Mouse (Mus musculus) CH12.LX (cell line): ENCODE data around the gene Pheta1. TPM values are rescaled to one million over a fixed set of nuclear protein-coding genes. Genes with fewer than 3 reads are reported as not detected.

Source experiments
- DNase-seq: peaks from one replicate; pipeline ENCODE4 v3.0.0-alpha.2; 2013; ENCODE audit errors: extremely low read depth
- H3K27ac ChIP-seq: 2 replicates; pipeline ENCODE4 v1.5.1; 2012; ENCODE audit warnings: low read depth, mild to moderate bottlenecking, control low read depth, moderate library complexity; ENCODE audit not compliant: insufficient read depth
- H3K27me3 ChIP-seq: replicated peaks from 2 replicates; pipeline ENCODE3; 2012; ENCODE audit warnings: inconsistent platforms
- H3K36me3 ChIP-seq, 2 experiments: replicated peaks in 1 of 2; 2 replicates each; pipeline versions ENCODE3 to v1.6.1; 2012; ENCODE audit warnings: inconsistent platforms in 1 of 2, low read length in 1 of 2, mild to moderate bottlenecking in 1 of 2, mixed read lengths in 1 of 2, moderate library complexity in 1 of 2; ENCODE audit not compliant: control insufficient read depth in 1 of 2, insufficient read depth in 1 of 2
- H3K4me1 ChIP-seq, 2 experiments: 2 replicates each; pipeline ENCODE4 v1.6.1; 2012; ENCODE audit warnings: inconsistent platforms in 1 of 2, moderate library complexity in 1 of 2; ENCODE audit not compliant: insufficient read depth in 2 of 2, control insufficient read depth in 1 of 2
- H3K4me2 ChIP-seq: 2 replicates; pipeline ENCODE4 v1.6.1; 2012; ENCODE audit warnings: low read depth, mild to moderate bottlenecking, control low read depth; ENCODE audit not compliant: poor library complexity, insufficient read depth, severe bottlenecking
- H3K4me3 ChIP-seq, 3 experiments: fragments of 150-350 bp in 1 of 3; sonication (generic) in 1 of 3; replicated peaks in 1 of 3; 2 replicates each; pipeline versions ENCODE3 to v1.5.1; 2011 to 2012; ENCODE audit warnings: low read depth in 2 of 3, low read length in 2 of 3, mild to moderate bottlenecking in 2 of 3, moderate library complexity in 2 of 3, control low read depth in 1 of 3, improper control_type of control experiment in 1 of 3, inconsistent platforms in 1 of 3, mixed read lengths in 1 of 3; ENCODE audit not compliant: poor library complexity in 1 of 3
- H3K79me2 ChIP-seq: replicated peaks from 2 replicates; pipeline ENCODE4 v1.6.1; 2012; ENCODE audit warnings: mild to moderate bottlenecking, moderate library complexity; ENCODE audit not compliant: control insufficient read depth, poor library complexity, insufficient read depth, severe bottlenecking; ENCODE audit errors: extremely low read depth
- H3K9ac ChIP-seq: 2 replicates; pipeline ENCODE4 v1.6.1; 2012; ENCODE audit warnings: low read depth, mild to moderate bottlenecking, control low read depth, moderate library complexity; ENCODE audit not compliant: insufficient read depth
- H3K9me3 ChIP-seq: replicated peaks from 2 replicates; pipeline ENCODE3; 2012; ENCODE audit warnings: low read length, inconsistent platforms, mixed read lengths
- BHLHE40 ChIP-seq: IDR thresholded peaks from 2 replicates; pipeline ENCODE4 v1.6.1; 2011; ENCODE audit warnings: mild to moderate bottlenecking, low read depth, low read length, improper control_type of control experiment
- CHD1 ChIP-seq: IDR thresholded peaks from 2 replicates; pipeline ENCODE4 v1.6.1; 2012; ENCODE audit warnings: low read depth, low read length, improper control_type of control experiment, inconsistent platforms
- CHD2 ChIP-seq: IDR thresholded peaks from 2 replicates; pipeline ENCODE4 v1.6.1; 2011; ENCODE audit warnings: low read length, improper control_type of control experiment
- CTCF ChIP-seq, 2 experiments: IDR thresholded peaks in 1 of 2; conservative IDR thresholded peaks in 1 of 2; 2 replicates each; pipeline ENCODE4 v1.5.1; 2011 to 2012; ENCODE audit warnings: low read depth in 2 of 2, low read length in 2 of 2, improper control_type of control experiment in 1 of 2, inconsistent platforms in 1 of 2, mild to moderate bottlenecking in 1 of 2, moderate library complexity in 1 of 2
- E2F4 ChIP-seq: IDR thresholded peaks from 2 replicates; pipeline ENCODE4 v1.6.1; 2011; ENCODE audit warnings: low read depth, low read length, improper control_type of control experiment; ENCODE audit not compliant: insufficient replicate concordance
- EP300 ChIP-seq: IDR thresholded peaks from 2 replicates; pipeline ENCODE4 v1.6.1; 2011; ENCODE audit warnings: low read length, improper control_type of control experiment
- GABPA ChIP-seq: IDR thresholded peaks from 2 replicates; pipeline ENCODE4 v1.6.1; 2012; ENCODE audit warnings: low read depth, low read length, improper control_type of control experiment, inconsistent platforms; ENCODE audit not compliant: insufficient replicate concordance
- IRF4 ChIP-seq: IDR thresholded peaks from 2 replicates; pipeline ENCODE4 v1.6.1; 2014; ENCODE audit warnings: low read depth, mild to moderate bottlenecking, inconsistent platforms, low read length, improper control_type of control experiment
- JUND ChIP-seq: conservative IDR thresholded peaks from 2 replicates; pipeline ENCODE4 v1.6.1; 2011; ENCODE audit warnings: low read depth, low read length, improper control_type of control experiment
- MAFK ChIP-seq: IDR thresholded peaks from 2 replicates; pipeline ENCODE4 v1.6.1; 2011; ENCODE audit warnings: low read length, improper control_type of control experiment; ENCODE audit not compliant: insufficient replicate concordance
- MAX ChIP-seq: IDR thresholded peaks from 2 replicates; pipeline ENCODE4 v1.6.1; 2011; ENCODE audit warnings: low read length, improper control_type of control experiment
- MAZ ChIP-seq: IDR thresholded peaks from 2 replicates; pipeline ENCODE4 v1.6.1; 2012; ENCODE audit warnings: low read depth, mild to moderate bottlenecking, inconsistent platforms, low read length, improper control_type of control experiment, moderate library complexity
- MEF2A ChIP-seq: IDR thresholded peaks from 2 replicates; pipeline ENCODE4 v1.6.1; 2014; ENCODE audit warnings: low read depth, mild to moderate bottlenecking, inconsistent platforms, low read length, improper control_type of control experiment, borderline replicate concordance
- MYC ChIP-seq: IDR thresholded peaks from 2 replicates; pipeline ENCODE4 v1.6.1; 2011; ENCODE audit warnings: low read depth, mild to moderate bottlenecking, improper control_type of control experiment, low read length
- NELFE ChIP-seq: IDR thresholded peaks from 2 replicates; pipeline ENCODE4 v1.6.1; 2011; ENCODE audit warnings: low read depth, low read length, improper control_type of control experiment
- PAX5 ChIP-seq: IDR thresholded peaks from 2 replicates; pipeline ENCODE4 v1.6.1; 2012; ENCODE audit warnings: low read length, inconsistent platforms, mixed read lengths
- POLR2AphosphoS2 ChIP-seq: IDR thresholded peaks from 2 replicates; pipeline ENCODE4 v1.6.1; 2011; ENCODE audit warnings: low read depth, low read length, improper control_type of control experiment
- RAD21 ChIP-seq: IDR thresholded peaks from 2 replicates; pipeline ENCODE4 v1.6.1; 2011; ENCODE audit warnings: low read depth, mild to moderate bottlenecking, low read length, improper control_type of control experiment, moderate library complexity
- RCOR1 ChIP-seq: conservative IDR thresholded peaks from 2 replicates; pipeline ENCODE4 v1.6.1; 2012; ENCODE audit warnings: low read depth, mild to moderate bottlenecking, inconsistent platforms, low read length, improper control_type of control experiment
- SIN3A ChIP-seq: IDR thresholded peaks from 2 replicates; pipeline ENCODE4 v1.6.1; 2012; ENCODE audit warnings: low read length, improper control_type of control experiment, inconsistent platforms
- SMC3 ChIP-seq: IDR thresholded peaks from 2 replicates; pipeline ENCODE4 v1.6.1; 2011; ENCODE audit warnings: low read depth, low read length, improper control_type of control experiment
- TBP ChIP-seq: conservative IDR thresholded peaks from 2 replicates; pipeline ENCODE4 v1.6.1; 2011; ENCODE audit warnings: low read depth, low read length, improper control_type of control experiment
- TCF12 ChIP-seq: IDR thresholded peaks from 2 replicates; pipeline ENCODE4 v1.6.1; 2014; ENCODE audit warnings: low read depth, mild to moderate bottlenecking, inconsistent platforms, low read length, improper control_type of control experiment
- UBTF ChIP-seq: IDR thresholded peaks from 2 replicates; pipeline ENCODE4 v1.6.1; 2012; ENCODE audit warnings: low read depth, mild to moderate bottlenecking, inconsistent platforms, low read length, improper control_type of control experiment, moderate library complexity
- USF2 ChIP-seq: conservative IDR thresholded peaks from 2 replicates; pipeline ENCODE4 v1.6.1; 2011; ENCODE audit warnings: low read depth, low read length, improper control_type of control experiment
- ZC3H11A ChIP-seq: IDR thresholded peaks from 2 replicates; pipeline ENCODE4 v1.6.1; 2012; ENCODE audit warnings: low read depth, mild to moderate bottlenecking, inconsistent platforms, low read length, improper control_type of control experiment
- ZKSCAN1 ChIP-seq: IDR thresholded peaks from 2 replicates; pipeline ENCODE4 v1.6.1; 2012; ENCODE audit warnings: low read depth, inconsistent platforms, low read length, improper control_type of control experiment, borderline replicate concordance
- dilution Hi-C: fragments of 300-500 bp; cut with MboI; formaldehyde crosslinking; loops from 2 replicates; pipeline ENCODE4 v1.14.3; 2020; ENCODE audit warnings: low sequenced_read_pairs; ENCODE audit not compliant: extremely low pct_unique_long_range_greater_than_20kb, extremely low pct_ligation_motif_present
- in situ Hi-C: fragments of 300-500 bp; cut with MboI; formaldehyde crosslinking; loops from 3 replicates; pipeline ENCODE4 v1.14.3; 2019; ENCODE audit warnings: low sequenced_read_pairs, low pct_ligation_motif_present, low pct_unique_long_range_greater_than_20kb, mixed read lengths
- polyA plus RNA-seq: library from polyadenylated mRNA; unstranded; fragments of >175 nt; gene quantifications from 2 replicates; pipeline ENCODE4 v1.2.1, GENCODE M21; 2012; ENCODE audit warnings: low read depth; ENCODE audit not compliant: insufficient read length
- total RNA-seq, 2 experiments: library from RNA; depleted of rRNA; stranded (reverse); fragments of 300-350 nt in 1 of 2; fragments of >200 nt in 1 of 2; gene quantifications; 2 replicates each; pipeline ENCODE4 v1.2.3; 2012 to 2014

The Pheta1 gene
- total and polyA plus RNA-seq, 3 experiments = 1.4 to 4.5 (median 2.0) TPM

GRCm38 (mm10) chr5:121872158-121872557 lies 23.4 kb downstream of the Pheta1 start:
- H3K27me3 ChIP-seq = peaks cover 53% of the 10 kb centered on the region
- TF ChIP-seq RAD21 (peak; percentile 89), JUND (no peak), MYC (no peak), MAX (no peak), GABPA (no peak), BHLHE40 (no peak), UBTF (no peak), POLR2AphosphoS2 (no peak), MEF2A (no peak), CHD1 (no peak), EP300 (no peak), MAZ (no peak), IRF4 (no peak; the same call in 1 of the 2 replicates), CHD2 (no peak), ZKSCAN1 (no peak), E2F4 (no peak), TCF12 (no peak), PAX5 (no peak), RCOR1 (no peak), SIN3A (no peak), TBP (no peak), NELFE (no peak), CTCF (conservative IDR thresholded peaks at IDR 0.05 in 1 of 2, IDR thresholded peaks at IDR 0.05 in 1 of 2; ENCODE audit: low read depth in 2 of 2, low read length in 2 of 2) (peak; percentile 60 to 90), ZC3H11A (peak; percentile 44), MAFK (no peak), SMC3 (peak; percentile 82), USF2 (no peak)
- TF ChIP-seq, all 38 proteins: peak for 4
- dilution Hi-C loops (no loop called here), in situ Hi-C loops (loop anchor here (5.0 kb wide), 2 partner anchors 65 to 220 kb away; no protein-coding TSS in a partner anchor)
- no peak overlapping the region for H3K4me2 ChIP-seq
- H3K36me3 ChIP-seq = no peaks in the 10 kb centered on the region
- H3K4me1 ChIP-seq = peaks cover 0 to 5% of the 10 kb centered on the region in 2 experiments; a peak in 2 of 4 replicates
- H3K27ac ChIP-seq = no peak overlapping the region
- no peak overlapping the region for H3K4me3 ChIP-seq
- peak; percentile 51 for DNase-seq
- H3K9ac ChIP-seq = no peak overlapping the region
- H3K79me2 ChIP-seq = no peaks in the 10 kb centered on the region
- peaks cover 11% of the 10 kb centered on the region for H3K9me3 ChIP-seq
